Mouse (Mus musculus): Measurements from ENCODE around the gene Tmem132c. TPM values are rescaled to one million over a fixed set of nuclear protein-coding genes. Genes with fewer than 3 reads are reported as not detected.

Gene Tmem132c
- total and polyA plus RNA-seq, 3 experiments: 0.14 to 0.43 TPM; not detected in 1

GRCm38 (mm10) chr5:127488666-127489065 lies 247.1 kb downstream of the Tmem132c start:
- Histone ChIP-seq H3K4me1 (ENCODE audit: control insufficient read depth, insufficient read depth, low read length) (peaks cover 2% of the 10 kb centered on the region), H3K36me3 (ENCODE audit: control insufficient read depth, insufficient read depth, low read length) (no peaks in the 10 kb centered on the region), H3K4me3 (no peak overlapping the region), H3K9ac (ENCODE audit: low read depth, low read length) (no peak overlapping the region), H3K27me3 (ENCODE audit: control insufficient read depth, insufficient read depth, low read length) (no peaks in the 10 kb centered on the region), H3K27ac (no peak overlapping the region), H3K79me2 (replicated peaks; ENCODE audit: control insufficient read depth, insufficient read depth, low read length) (no peaks in the 10 kb centered on the region)
- WGBS: 61% methylated on average over 13 of the region's 13 CpGs
- intact Hi-C loops (cut with DNase I): no loop called here
- no peak for DNase-seq
- no peak for TF ChIP-seq EP300 (IDR thresholded peaks at IDR 0.05; ENCODE audit: insufficient read depth, low read depth, low read length)
- TF ChIP-seq POLR2A (IDR thresholded peaks at IDR 0.05; ENCODE audit: insufficient read depth, low read depth, low read length): no peak
- no peak for TF ChIP-seq CTCF (IDR thresholded peaks at IDR 0.05)

- WGBS: 75% methylated on average over 3 of the region's 3 CpGs
- H3K27me3 ChIP-seq (ENCODE audit: control insufficient read depth, insufficient read depth, low read length): no peaks in the 10 kb centered on the region
- TF ChIP-seq EP300 (IDR thresholded peaks at IDR 0.05; ENCODE audit: insufficient read depth, low read depth, low read length): no peak
- no peak for TF ChIP-seq CTCF (IDR thresholded peaks at IDR 0.05)
- intact Hi-C loops (cut with DNase I): no loop called here
- no peaks in the 10 kb centered on the region for H3K79me2 ChIP-seq (replicated peaks; ENCODE audit: control insufficient read depth, insufficient read depth, low read length)
- no peak for DNase-seq
- no peaks in the 10 kb centered on the region for H3K4me1 ChIP-seq (ENCODE audit: control insufficient read depth, insufficient read depth, low read length)
- no peak overlapping the region for H3K4me3 ChIP-seq
- H3K9ac ChIP-seq (ENCODE audit: low read depth, low read length): no peak overlapping the region
- H3K36me3 ChIP-seq (ENCODE audit: control insufficient read depth, insufficient read depth, low read length): no peaks in the 10 kb centered on the region
- no peak overlapping the region for H3K27ac ChIP-seq
Observed at GRCm38 (mm10) chr5:127491724-127492123, 250.1 kb downstream of the Tmem132c start.

DNA sequence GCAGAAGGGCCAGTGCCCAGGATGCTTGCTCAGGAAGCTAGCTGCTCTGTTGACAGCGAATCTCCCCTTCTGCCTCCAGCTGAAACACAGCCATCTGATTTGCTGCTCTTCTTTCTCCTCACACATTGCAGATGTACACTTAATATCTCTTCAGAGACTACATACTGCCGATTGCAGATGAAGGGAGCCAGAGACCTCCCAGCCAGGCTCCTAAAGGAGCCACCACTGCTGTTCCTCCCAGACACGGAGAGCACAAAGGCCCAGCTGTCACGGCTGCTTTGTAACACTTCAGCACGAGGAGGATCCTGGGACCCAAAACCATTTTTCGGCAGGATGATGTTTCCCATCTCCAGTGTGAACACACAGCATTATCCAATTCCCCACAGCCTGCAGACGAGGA lies 255.3 kb downstream of the Tmem132c start:
- Histone ChIP-seq H3K4me3 (no peak overlapping the region), H3K9ac (ENCODE audit: low read depth, low read length) (no peak overlapping the region), H3K27me3 (ENCODE audit: control insufficient read depth, insufficient read depth, low read length) (no peaks in the 10 kb centered on the region), H3K36me3 (ENCODE audit: control insufficient read depth, insufficient read depth, low read length) (no peaks in the 10 kb centered on the region), H3K4me1 (ENCODE audit: control insufficient read depth, insufficient read depth, low read length) (no peaks in the 10 kb centered on the region), H3K27ac (no peak overlapping the region), H3K79me2 (replicated peaks; ENCODE audit: control insufficient read depth, insufficient read depth, low read length) (no peaks in the 10 kb centered on the region)
- intact Hi-C loops (cut with DNase I): no loop called here
- no peak for DNase-seq
- 42% methylated on average over 7 of the region's 7 CpGs for WGBS
- TF ChIP-seq CTCF (IDR thresholded peaks at IDR 0.05) (no peak), EP300 (IDR thresholded peaks at IDR 0.05; ENCODE audit: insufficient read depth, low read depth, low read length) (no peak)

GRCm38 (mm10) chr5:127499151-127499827 lies 257.7 kb downstream of the Tmem132c start:
- 69% methylated on average over 12 of the region's 12 CpGs for WGBS
- Histone ChIP-seq H3K79me2 (replicated peaks; ENCODE audit: control insufficient read depth, insufficient read depth, low read length) (no peaks in the 10 kb centered on the region), H3K4me1 (ENCODE audit: control insufficient read depth, insufficient read depth, low read length) (no peaks in the 10 kb centered on the region), H3K4me3 (no peak overlapping the region), H3K27ac (no peak overlapping the region), H3K9ac (ENCODE audit: low read depth, low read length) (no peak overlapping the region), H3K27me3 (ENCODE audit: control insufficient read depth, insufficient read depth, low read length) (no peaks in the 10 kb centered on the region), H3K36me3 (ENCODE audit: control insufficient read depth, insufficient read depth, low read length) (no peaks in the 10 kb centered on the region)
- intact Hi-C loops (cut with DNase I): no loop called here
- no peak for DNase-seq
- TF ChIP-seq POLR2A (IDR thresholded peaks at IDR 0.05; ENCODE audit: insufficient read depth, low read depth, low read length): no peak

DNA sequence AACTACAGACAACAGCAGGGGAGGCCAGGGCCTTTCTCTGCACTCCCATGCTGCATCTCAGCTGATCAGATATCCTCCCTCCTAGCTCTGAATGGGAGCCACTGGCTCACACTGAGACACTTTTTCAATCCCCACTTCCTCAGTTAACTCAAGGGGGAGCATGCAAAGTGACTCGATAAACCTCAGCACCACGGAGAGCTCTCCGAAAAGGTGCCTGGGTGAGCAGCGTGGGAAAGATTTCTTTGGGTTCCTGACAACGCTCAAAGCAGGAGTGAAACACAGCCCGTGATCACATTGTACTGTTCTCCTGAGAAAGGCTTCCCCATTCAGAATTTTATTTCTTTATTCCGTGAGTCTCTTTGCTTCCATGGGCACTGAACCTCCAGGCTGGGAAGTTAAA lies 261.2 kb downstream of the Tmem132c start:
- H3K79me2 ChIP-seq (replicated peaks; ENCODE audit: control insufficient read depth, insufficient read depth, low read length): no peaks in the 10 kb centered on the region
- no peaks in the 10 kb centered on the region for H3K27me3 ChIP-seq (ENCODE audit: control insufficient read depth, insufficient read depth, low read length)
- no peak overlapping the region for H3K9ac ChIP-seq (ENCODE audit: low read depth, low read length)
- no peak overlapping the region for H3K4me3 ChIP-seq
- H3K36me3 ChIP-seq (ENCODE audit: control insufficient read depth, insufficient read depth, low read length): no peaks in the 10 kb centered on the region
- intact Hi-C loops (cut with DNase I): no loop called here
- TF ChIP-seq CTCF (IDR thresholded peaks at IDR 0.05) (no peak), POLR2A (IDR thresholded peaks at IDR 0.05; ENCODE audit: insufficient read depth, low read depth, low read length) (no peak), EP300 (IDR thresholded peaks at IDR 0.05; ENCODE audit: insufficient read depth, low read depth, low read length) (no peak)
- 24% methylated on average over 7 of the region's 7 CpGs for WGBS
- no peaks in the 10 kb centered on the region for H3K4me1 ChIP-seq (ENCODE audit: control insufficient read depth, insufficient read depth, low read length)
- no peak overlapping the region for H3K27ac ChIP-seq
- no peak for DNase-seq

GRCm38 (mm10) chr5:127505697-127506096 lies 264.1 kb downstream of the Tmem132c start:
- 72% methylated on average over 6 of the region's 6 CpGs for WGBS
- intact Hi-C loops (cut with DNase I): no loop called here
- TF ChIP-seq CTCF (IDR thresholded peaks at IDR 0.05) (0 out of 2 replicates have a peak, but pooled peaks have one; percentile 18), POLR2A (IDR thresholded peaks at IDR 0.05; ENCODE audit: insufficient read depth, low read depth, low read length) (no peak), EP300 (IDR thresholded peaks at IDR 0.05; ENCODE audit: insufficient read depth, low read depth, low read length) (no peak)

More at GRCm38 (mm10) chr5:127505697-127506096, 264.1 kb downstream of the Tmem132c start:
- no peak overlapping the region for H3K9ac ChIP-seq (ENCODE audit: low read depth, low read length)
- no peaks in the 10 kb centered on the region for H3K79me2 ChIP-seq (replicated peaks; ENCODE audit: control insufficient read depth, insufficient read depth, low read length)
- no peak for DNase-seq
- no peaks in the 10 kb centered on the region for H3K27me3 ChIP-seq (ENCODE audit: control insufficient read depth, insufficient read depth, low read length)
- no peaks in the 10 kb centered on the region for H3K4me1 ChIP-seq (ENCODE audit: control insufficient read depth, insufficient read depth, low read length)
- no peaks in the 10 kb centered on the region for H3K36me3 ChIP-seq (ENCODE audit: control insufficient read depth, insufficient read depth, low read length)
- no peak overlapping the region for H3K27ac ChIP-seq
- H3K4me3 ChIP-seq: no peak overlapping the region

Data from heart, adult 2 months (tissue).